Mouse (Mus musculus) brown adipose tissue, adult 24 weeks (tissue): Measurements from ENCODE around the gene Mrpl24. TPM values are rescaled to one million over a fixed set of nuclear protein-coding genes. Genes with fewer than 3 reads are reported as not detected.
A peak's percentile ranks its signal among the peaks of the same experiment; 100 is the strongest.

Experiments
- H3K27ac ChIP-seq: fragments of 200-500 bp; replicated peaks from 2 replicates; pipeline ENCODE4 v1.5.1; 2012; ENCODE audit warnings: low read depth, mild to moderate bottlenecking, low read length
- H3K4me1 ChIP-seq: fragments of 200-500 bp; 2 replicates; pipeline ENCODE4 v1.6.1; 2012; ENCODE audit warnings: low read length, mixed read lengths; ENCODE audit not compliant: control insufficient read depth, insufficient read depth, insufficient read length
- H3K4me3 ChIP-seq: fragments of 200-500 bp; 2 replicates; pipeline ENCODE4 v1.5.1; 2012; ENCODE audit warnings: low read depth, mild to moderate bottlenecking, low read length, moderate library complexity; ENCODE audit not compliant: insufficient read depth
- polyA plus RNA-seq: library from polyadenylated mRNA; stranded (reverse); fragments of >200 nt; gene quantifications from 2 replicates; pipeline ENCODE4 v1.2.4, GENCODE M21; 2012; ENCODE audit not compliant: missing spikeins, insufficient read depth, insufficient read length

Mrpl24 gene
- polyA plus RNA-seq, 1 experiment: 158 TPM

- Histone ChIP-seq H3K4me3 (peak overlapping the region; percentile 97), H3K27ac (peak overlapping the region; percentile 91), H3K4me1 (peaks cover 3% of the 10 kb centered on the region)
Measured at GRCm38 (mm10) chr3:87929341-87930077, 10.2 kb downstream of the Mrpl24 start.

GRCm38 (mm10) chr3:87930078-87930795, 10.9 kb downstream of the Mrpl24 start, which contains the start of the genes Isg20l2 and Rrnad1:
Isg20l2 (plus strand) TSS chr3:87930314.
Rrnad1 (minus strand) TSS chr3:87930717.
- Histone ChIP-seq H3K4me3 (peak within 1 kb of the TSS; percentile 97), H3K4me1 (peaks cover 3% of the 10 kb centered on the region), H3K27ac (peak within 1 kb of the TSS; percentile 91)

- Histone ChIP-seq H3K4me1 (peaks cover 2% of the 10 kb centered on the region), H3K27ac (no peak overlapping the region), H3K4me3 (no peak overlapping the region)
Measured at GRCm38 (mm10) chr3:87934026-87934425, 14.7 kb downstream of the Mrpl24 start.

- Histone ChIP-seq H3K4me3 (no peak overlapping the region), H3K27ac (no peak overlapping the region), H3K4me1 (no peaks in the 10 kb centered on the region; the same call in 1 of the 2 replicates)
Measured at GRCm38 (mm10) chr3:87934501-87934900, 15.2 kb downstream of the Mrpl24 start.

GRCm38 (mm10) chr3:87935201-87935600, 15.9 kb downstream of the Mrpl24 start:
- no peaks in the 10 kb centered on the region; the same call in 1 of the 2 replicates for H3K4me1 ChIP-seq
- H3K4me3 ChIP-seq: no peak overlapping the region
- H3K27ac ChIP-seq: no peak overlapping the region

GRCm38 (mm10) chr3:87935776-87936175, 16.5 kb downstream of the Mrpl24 start:
- no peaks in the 10 kb centered on the region; the same call in 1 of the 2 replicates for H3K4me1 ChIP-seq
- no peak overlapping the region for H3K27ac ChIP-seq
- H3K4me3 ChIP-seq: no peak overlapping the region

GRCm38 (mm10) chr3:87940611-87941010, 21.3 kb downstream of the Mrpl24 start:
- H3K27ac ChIP-seq: no peak overlapping the region
- H3K4me3 ChIP-seq: no peak overlapping the region
- no peaks in the 10 kb centered on the region for H3K4me1 ChIP-seq

- H3K4me3 ChIP-seq: no peak overlapping the region
- no peaks in the 10 kb centered on the region for H3K4me1 ChIP-seq
- H3K27ac ChIP-seq: no peak overlapping the region
Measured at GRCm38 (mm10) chr3:87942471-87942870, 23.2 kb downstream of the Mrpl24 start.

- H3K4me3 ChIP-seq: no peak overlapping the region
- no peak overlapping the region for H3K27ac ChIP-seq
- no peaks in the 10 kb centered on the region for H3K4me1 ChIP-seq
Measured at GRCm38 (mm10) chr3:87943586-87943985, 24.3 kb downstream of the Mrpl24 start.

- Histone ChIP-seq H3K27ac (no peak overlapping the region), H3K4me1 (no peaks in the 10 kb centered on the region; the same call in 1 of the 2 replicates), H3K4me3 (no peak overlapping the region)
Measured at GRCm38 (mm10) chr3:87944838-87945600, 25.7 kb downstream of the Mrpl24 start.

GRCm38 (mm10) chr3:87945781-87946540, 26.7 kb downstream of the Mrpl24 start:
- H3K27ac ChIP-seq: no peak overlapping the region
- H3K4me3 ChIP-seq: no peak overlapping the region
- H3K4me1 ChIP-seq: no peaks in the 10 kb centered on the region; the same call in 1 of the 2 replicates

- H3K4me3 ChIP-seq: no peak overlapping the region
- no peaks in the 10 kb centered on the region; the same call in 1 of the 2 replicates for H3K4me1 ChIP-seq
- H3K27ac ChIP-seq: no peak overlapping the region
Measured at GRCm38 (mm10) chr3:87946541-87946860, 27.2 kb downstream of the Mrpl24 start.

- H3K4me1 ChIP-seq: no peaks in the 10 kb centered on the region; the same call in 1 of the 2 replicates
- H3K27ac ChIP-seq: no peak overlapping the region
- H3K4me3 ChIP-seq: no peak overlapping the region
Measured at GRCm38 (mm10) chr3:87947056-87947810, 27.9 kb downstream of the Mrpl24 start.

- Histone ChIP-seq H3K4me3 (no peak overlapping the region), H3K27ac (no peak overlapping the region), H3K4me1 (no peaks in the 10 kb centered on the region; the same call in 1 of the 2 replicates)
Measured at GRCm38 (mm10) chr3:87947811-87948199, 28.5 kb downstream of the Mrpl24 start.
